In the genomic region with DNA sequence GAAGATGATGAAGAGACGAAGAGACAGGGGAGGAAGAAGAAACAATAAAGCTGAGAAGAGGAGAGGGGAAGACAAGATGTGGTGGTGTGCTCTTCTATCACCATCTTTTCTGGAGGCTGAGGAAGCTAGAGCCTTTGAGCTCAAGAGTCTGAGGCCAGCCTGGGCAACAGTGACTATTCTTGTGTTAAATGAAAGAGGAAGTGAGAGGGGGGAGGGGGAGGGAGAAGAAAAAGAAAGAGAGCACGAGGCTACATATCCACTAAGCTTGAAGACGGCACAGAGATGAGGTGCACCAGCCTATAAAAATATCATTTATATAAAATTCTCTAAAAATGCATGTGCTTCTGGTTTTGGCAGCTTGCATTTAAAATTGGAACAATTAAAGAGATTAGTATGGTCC, we compare ENCODE assay signal across 19 mouse cellular contexts. TPM values are rescaled to one million over a fixed set of nuclear protein-coding genes. Genes with fewer than 3 reads are reported as not detected.
DNase-seq lines count a peak whose midpoint lies in the region; ATAC-seq and TF ChIP-seq lines count a peak whose summit lies in the region.
"Had no signal": no experiment of that assay in that cellular context is flagged by ENCODE, and none has a peak within 500 bp of the region (broad histone marks: within the 10 kb centered on the region; RNA-seq: fewer than 3 reads in every experiment).

No protein-coding gene starts in this region.

- 46% methylated on average over 3 of the region's 3 CpGs for WGBS in embryonic facial prominence, embryonic 11.5 days
- WGBS in embryonic facial prominence, embryonic 10.5 days: 51% methylated on average over 3 of the region's 3 CpGs
- 58% methylated on average over 3 of the region's 3 CpGs for WGBS in midbrain, embryonic 14.5 days

- H3K9ac ChIP-seq in embryonic facial prominence, embryonic 11.5 days (replicated peaks; ENCODE audit: low read length): no peak overlapping the region
- no peak overlapping the region for H3K9ac ChIP-seq in midbrain, embryonic 14.5 days (replicated peaks; ENCODE audit: low read length)
- H3K9ac ChIP-seq: forebrain, embryonic 13.5 days; midbrain, embryonic 12.5 days; neural tube, embryonic 15.5 days had no signal

- no peak for TF ChIP-seq CTCF in bone marrow macrophage, adult 2 months (IDR thresholded peaks at IDR 0.05; ENCODE audit: low read depth, low read length)

- H3K36me3 ChIP-seq in embryonic facial prominence, embryonic 11.5 days (replicated peaks; ENCODE audit: control insufficient read depth, insufficient read depth, low read depth, low read length): no peaks in the 10 kb centered on the region
- no peaks in the 10 kb centered on the region for H3K36me3 ChIP-seq in embryonic facial prominence, embryonic 10.5 days (replicated peaks)
- H3K36me3 ChIP-seq in midbrain, embryonic 14.5 days (ENCODE audit: control insufficient read depth, insufficient read depth, low read length): no peaks in the 10 kb centered on the region
- H3K36me3 ChIP-seq: limb, embryonic 10.5 days; midbrain, embryonic 12.5 days; neural tube, embryonic 15.5 days had no signal

- ATAC-seq in embryonic facial prominence, embryonic 11.5 days (replicated peaks; ENCODE audit: insufficient number of reproducible peaks, low FRiP score, low TSS enrichment, low read depth): no peak
- peak; percentile 53 for ATAC-seq in monocyte, adult 5-6 weeks (replicated peaks; ENCODE audit: insufficient number of reproducible peaks, low FRiP score, low TSS enrichment, poor library complexity, severe bottlenecking)
- no peak for ATAC-seq in midbrain, embryonic 14.5 days (ENCODE audit: low FRiP score, low TSS enrichment)
- ATAC-seq: forebrain, embryonic 13.5 days; intestine, postnatal 0 days had no signal

- no peak overlapping the region for H3K27ac ChIP-seq in embryonic facial prominence, embryonic 11.5 days (replicated peaks; ENCODE audit: low read depth, low read length)
- no peak overlapping the region for H3K27ac ChIP-seq in embryonic facial prominence, embryonic 10.5 days (replicated peaks)
- peak overlapping the region; percentile 82 for H3K27ac ChIP-seq in bone marrow macrophage, adult 2 months (ENCODE audit: insufficient read depth, low read depth, low read length)
- no peak overlapping the region for H3K27ac ChIP-seq in midbrain, embryonic 14.5 days (replicated peaks; ENCODE audit: low read depth, low read length)
- H3K27ac ChIP-seq: forebrain, embryonic 13.5 days; layer of hippocampus, adult 2 months; limb, embryonic 10.5 days; midbrain, embryonic 12.5 days; neural tube, embryonic 15.5 days; stomach, postnatal 0 days had no signal

- no peak overlapping the region for H3K4me2 ChIP-seq in embryonic facial prominence, embryonic 11.5 days (ENCODE audit: low read depth, low read length)
- H3K4me2 ChIP-seq in midbrain, embryonic 14.5 days (ENCODE audit: low read length): no peak overlapping the region
- H3K4me2 ChIP-seq: forebrain, embryonic 13.5 days; midbrain, embryonic 12.5 days; neural tube, embryonic 15.5 days had no signal

- no peak for TF ChIP-seq POLR2A in bone marrow macrophage, adult 2 months (IDR thresholded peaks at IDR 0.05; ENCODE audit: borderline replicate concordance, low read depth, low read length)

- H3K9me3 ChIP-seq in embryonic facial prominence, embryonic 11.5 days (replicated peaks; ENCODE audit: control insufficient read depth, low read length): no peaks in the 10 kb centered on the region
- H3K9me3 ChIP-seq in embryonic facial prominence, embryonic 10.5 days: no peaks in the 10 kb centered on the region
- H3K9me3 ChIP-seq in midbrain, embryonic 14.5 days (ENCODE audit: control insufficient read depth, low read length): no peaks in the 10 kb centered on the region
- H3K9me3 ChIP-seq: forebrain, embryonic 13.5 days; limb, embryonic 10.5 days; midbrain, embryonic 12.5 days; neural tube, embryonic 15.5 days had no signal

- no peaks in the 10 kb centered on the region for H3K4me1 ChIP-seq in embryonic facial prominence, embryonic 11.5 days (ENCODE audit: control insufficient read depth, insufficient read depth, low read length)
- peaks cover 3% of the 10 kb centered on the region; the same call in 1 of the 2 replicates for H3K4me1 ChIP-seq in embryonic facial prominence, embryonic 10.5 days
- H3K4me1 ChIP-seq in bone marrow macrophage, adult 2 months (ENCODE audit: control insufficient read depth, insufficient read depth, low read length): peaks cover 55% of the 10 kb centered on the region
- H3K4me1 ChIP-seq in midbrain, embryonic 14.5 days (ENCODE audit: control insufficient read depth, insufficient read depth, low read length): no peaks in the 10 kb centered on the region
- H3K4me1 ChIP-seq: forebrain, embryonic 13.5 days; midbrain, embryonic 12.5 days had no signal

- no peaks in the 10 kb centered on the region for H3K27me3 ChIP-seq in embryonic facial prominence, embryonic 11.5 days (ENCODE audit: control insufficient read depth, insufficient read depth, low read length)
- H3K27me3 ChIP-seq in embryonic facial prominence, embryonic 10.5 days (replicated peaks; ENCODE audit: low read depth, poor library complexity, severe bottlenecking): no peaks in the 10 kb centered on the region
- H3K27me3 ChIP-seq in midbrain, embryonic 14.5 days (ENCODE audit: control insufficient read depth, insufficient read depth, low read length): no peaks in the 10 kb centered on the region
- H3K27me3 ChIP-seq: forebrain, embryonic 13.5 days; midbrain, embryonic 12.5 days; neural tube, embryonic 15.5 days had no signal

- intact Hi-C loops in heart, postnatal 25 days (cut with DNase I): loop anchor here (5.0 kb wide), 1 partner anchor 37 kb away; the partner anchor contains the start of gene Smg1
- intact Hi-C loops in heart, postnatal 10 days (cut with DNase I): loop anchor here (5.0 kb wide), 1 partner anchor 92 kb away; no protein-coding TSS in a partner anchor

- H3K4me3 ChIP-seq in embryonic facial prominence, embryonic 11.5 days (ENCODE audit: low read depth, low read length): no peak overlapping the region
- no peak overlapping the region for H3K4me3 ChIP-seq in embryonic facial prominence, embryonic 10.5 days
- H3K4me3 ChIP-seq in bone marrow macrophage, adult 2 months (ENCODE audit: insufficient read depth, low read length): no peak overlapping the region
- no peak overlapping the region for H3K4me3 ChIP-seq in midbrain, embryonic 14.5 days (replicated peaks; ENCODE audit: low read depth, low read length)
- H3K4me3 ChIP-seq: forebrain, embryonic 13.5 days; layer of hippocampus, adult 2 months; limb, embryonic 10.5 days; midbrain, embryonic 12.5 days; neural tube, embryonic 15.5 days had no signal

- DNase-seq in embryonic facial prominence, embryonic 11.5 days (ENCODE audit: low spot score): peak; percentile 7
- no peak for DNase-seq in embryonic facial prominence, embryonic 10.5 days (ENCODE audit: low spot score)
- DNase-seq in CD4-positive, CD25-positive, alpha-beta regulatory T cell, adult 2 months (ENCODE audit: low read depth, low spot score): peak; percentile 76
- DNase-seq in midbrain, embryonic 14.5 days: no peak
- no peak for DNase-seq in heart, postnatal 25 days (ENCODE audit: low spot score)
- DNase-seq in heart, postnatal 10 days: no peak
- DNase-seq: cerebellum, adult 8-10 months; gastrocnemius, postnatal 25 days; lung, adult 2 months; right cerebral cortex, postnatal 25 days had no signal

RNA-seq across cellular contexts. Expression of gene Smg1, which starts 36.1 kb away (rescaled TPM):
- polyA plus RNA-seq in embryonic facial prominence, embryonic 11.5 days (2014; fragmentation: Nextera tagmentation; extraction: Ambion mirVana): 17.6 and 18.7 TPM in 2 replicates
- polyA plus RNA-seq in embryonic facial prominence, embryonic 10.5 days (2016; fragmentation: Nextera tagmentation; extraction: Ambion mirVana): 19.3 and 21.8 TPM in 2 replicates
- polyA plus RNA-seq in bone marrow macrophage, adult 2 months (2012; ENCODE audit: insufficient read depth, insufficient read length, missing spikeins): 43.2 and 49.6 TPM in 2 replicates
- 80.6 to 144 TPM (median 86.0 TPM) in 3 replicates for total RNA-seq in monocyte, adult 5-6 weeks (2017)
- 31.7 and 38.4 TPM in 2 replicates for polyA plus RNA-seq in midbrain, embryonic 14.5 days (2014; fragmentation: Nextera tagmentation; extraction: Ambion mirVana)
- 10 to 100 TPM; 35.9 to 41.0 TPM for total RNA-seq in heart, postnatal 25 days (2021)
- total RNA-seq in heart, postnatal 10 days (2021): 10 to 100 TPM; 52.3 to 57.2 TPM

Comparison
In these comparisons a context has a peak if more than half of its experiments do, and no peak if none do; other contexts are left out.
1. DNase-seq: peak in embryonic facial prominence, embryonic 11.5 days (single experiment) and CD4-positive, CD25-positive, alpha-beta regulatory T cell, adult 2 months (single experiment); none in embryonic facial prominence, embryonic 10.5 days (single experiment), midbrain, embryonic 14.5 days (single experiment), heart, postnatal 25 days (single experiment) and heart, postnatal 10 days (0 of 2).